Mouse (Mus musculus) kidney, postnatal 36 days (tissue): ENCODE data around the gene Slc26a9.
A peak's percentile ranks its signal among the peaks of the same experiment; 100 is the strongest.

Experiments used
- DNase-seq, 2 experiments: peaks; one replicate each; pipeline ENCODE4 v3.0.0; 2021 to 2022; ENCODE audit warnings: mixed read lengths in 2 of 2

The Slc26a9 gene

GRCm38 (mm10) chr1:131737269-131737668 is 6.6 kb upstream of the Slc26a9 start:
- peak; percentile 95 for DNase-seq

- DNase-seq, result no peak
Measured at GRCm38 (mm10) chr1:131738760-131739159, 5.1 kb upstream of the Slc26a9 start.

- no peak for DNase-seq
Measured at GRCm38 (mm10) chr1:131739481-131740160, 4.2 kb upstream of the Slc26a9 start.

- no peak for DNase-seq
Measured at GRCm38 (mm10) chr1:131745391-131745790, 1.6 kb downstream of the Slc26a9 start.

- DNase-seq, result no peak
Measured at GRCm38 (mm10) chr1:131747761-131748160, 3.9 kb downstream of the Slc26a9 start.

- no peak for DNase-seq
Measured at GRCm38 (mm10) chr1:131748636-131749035, 4.8 kb downstream of the Slc26a9 start.

GRCm38 (mm10) chr1:131749706-131750545 is 6.1 kb downstream of the Slc26a9 start:
- no peak for DNase-seq

GRCm38 (mm10) chr1:131751181-131751890 is 7.5 kb downstream of the Slc26a9 start:
- no peak for DNase-seq

- no peak for DNase-seq
Measured at GRCm38 (mm10) chr1:131751891-131752311, 8.1 kb downstream of the Slc26a9 start.

- DNase-seq, result no peak
Measured at GRCm38 (mm10) chr1:131754212-131754829, 10.5 kb downstream of the Slc26a9 start.

GRCm38 (mm10) chr1:131754916-131755315 is 11.1 kb downstream of the Slc26a9 start:
- peak; percentile 31 to 70 for DNase-seq

GRCm38 (mm10) chr1:131757211-131757610 is 13.4 kb downstream of the Slc26a9 start:
- DNase-seq, result no peak

- DNase-seq, result no peak
Measured at GRCm38 (mm10) chr1:131758796-131759195, 15.0 kb downstream of the Slc26a9 start.

GRCm38 (mm10) chr1:131759667-131760427 is 16.0 kb downstream of the Slc26a9 start:
- no peak for DNase-seq

- DNase-seq, result no peak
Measured at GRCm38 (mm10) chr1:131760428-131760820, 16.6 kb downstream of the Slc26a9 start.

GRCm38 (mm10) chr1:131761079-131761831 is 17.4 kb downstream of the Slc26a9 start:
- no peak for DNase-seq

GRCm38 (mm10) chr1:131763683-131764082 is 19.9 kb downstream of the Slc26a9 start:
- no peak for DNase-seq

GRCm38 (mm10) chr1:131764581-131765338 is 20.9 kb downstream of the Slc26a9 start:
- no peak for DNase-seq

- peak; percentile 62 to 88 for DNase-seq
Measured at GRCm38 (mm10) chr1:131765357-131766001, 21.7 kb downstream of the Slc26a9 start.

- no peak for DNase-seq
Measured at GRCm38 (mm10) chr1:131769296-131769695, 25.5 kb downstream of the Slc26a9 start.
